In genomic region chr7:139827687-139828086, GRCm38 (mm10) we compare ENCODE assay signal across 15 mouse cellular contexts. TPM values are rescaled to one million over a fixed set of nuclear protein-coding genes. Genes with fewer than 3 reads are reported as not detected.
DNase-seq lines count a peak whose midpoint lies in the region; ATAC-seq and TF ChIP-seq lines count a peak whose summit lies in the region.
"Had no signal": no experiment of that assay in that cellular context is flagged by ENCODE, and none has a peak within 500 bp of the region (broad histone marks: within the 10 kb centered on the region; RNA-seq: fewer than 3 reads in every experiment).

No protein-coding gene starts in this region.

- H3K4me3 ChIP-seq in neural tube, embryonic 15.5 days (replicated peaks) = no peak overlapping the region
- H3K4me3 ChIP-seq in myocyte = no peak overlapping the region
- H3K4me3 ChIP-seq: forebrain, embryonic 15.5 days; heart, embryonic 10.5 days; stomach, embryonic 15.5 days had no signal

- no peak for ATAC-seq in neural tube, embryonic 15.5 days (ENCODE audit: low FRiP score)
- ATAC-seq: forebrain, embryonic 15.5 days had no signal

- H3K9ac ChIP-seq in neural tube, embryonic 15.5 days (replicated peaks) = no peak overlapping the region
- H3K9ac ChIP-seq: forebrain, embryonic 15.5 days; stomach, embryonic 15.5 days had no signal

- H3K4me2 ChIP-seq in neural tube, embryonic 15.5 days = no peak overlapping the region
- no peak overlapping the region for H3K4me2 ChIP-seq in myocyte (ENCODE audit: low read depth)
- H3K4me2 ChIP-seq: forebrain, embryonic 15.5 days; stomach, embryonic 15.5 days had no signal

- no peak overlapping the region for H3K27ac ChIP-seq in neural tube, embryonic 15.5 days (replicated peaks)
- H3K27ac ChIP-seq: forebrain, embryonic 15.5 days; heart, embryonic 10.5 days; stomach, embryonic 15.5 days had no signal

- H3K27me3 ChIP-seq in neural tube, embryonic 15.5 days (replicated peaks) = no peaks in the 10 kb centered on the region
- no peaks in the 10 kb centered on the region for H3K27me3 ChIP-seq in myocyte (ENCODE audit: control insufficient read depth, insufficient read depth, insufficient read length)

- 14% methylated on average over 9 of the region's 9 CpGs for WGBS in neural tube, embryonic 15.5 days

- intact Hi-C loops in heart, postnatal 14 days (cut with DNase I) = no loop called here
- intact Hi-C loops in heart, postnatal 25 days (cut with DNase I) = no loop called here
- intact Hi-C loops in gastrocnemius, postnatal 36 days (cut with DNase I) = no loop called here

- no peaks in the 10 kb centered on the region for H3K36me3 ChIP-seq in neural tube, embryonic 15.5 days
- H3K36me3 ChIP-seq in myocyte (ENCODE audit: control insufficient read depth, insufficient read depth) = no peaks in the 10 kb centered on the region
- H3K36me3 ChIP-seq: forebrain, embryonic 15.5 days; heart, embryonic 10.5 days; stomach, embryonic 15.5 days had no signal

- 0 out of 2 replicates have a peak, but pooled peaks cover 4% of the 10 kb centered on the region for H3K4me1 ChIP-seq in neural tube, embryonic 15.5 days
- H3K4me1 ChIP-seq: forebrain, embryonic 15.5 days; stomach, embryonic 15.5 days had no signal

- TF ChIP-seq POLR2A in myocyte (IDR thresholded peaks at IDR 0.05; ENCODE audit: insufficient read length, low read depth) = no peak

- no peaks in the 10 kb centered on the region for H3K9me3 ChIP-seq in neural tube, embryonic 15.5 days (replicated peaks)
- H3K9me3 ChIP-seq: forebrain, embryonic 15.5 days; heart, embryonic 10.5 days; stomach, embryonic 15.5 days had no signal

- no peaks in the 10 kb centered on the region for H3K79me2 ChIP-seq in myocyte (ENCODE audit: control insufficient read depth, insufficient read depth)

- no peak overlapping the region for H3ac ChIP-seq in myocyte (ENCODE audit: control insufficient read depth, insufficient read length)

- peak; percentile 20 to 34 for DNase-seq in heart, postnatal 14 days
- DNase-seq in heart, postnatal 25 days (ENCODE audit: low spot score) = no peak
- peak; percentile 28 for DNase-seq in neural tube, embryonic 10.5 days (ENCODE audit: extremely low spot score, low spot score)
- DNase-seq in ZHBTc4 (ENCODE audit: low read depth, low spot score) = peak; percentile 66
- DNase-seq in gastrocnemius, adult 8-10 months (ENCODE audit: low spot score in 2 of 2) = no peak
- DNase-seq in gastrocnemius, postnatal 36 days = no peak
- DNase-seq: kidney, adult 11 months; lung, adult 2 months; right cerebral cortex, adult 18-20 months had no signal

TF ChIP-seq in myocyte, 11 proteins besides CTCF, POLR2A, EP300 and RAD21:
- TF ChIP-seq REST (IDR thresholded peaks at IDR 0.05; ENCODE audit: insufficient read depth, insufficient read length) (peak; percentile 49), CEBPB (IDR thresholded peaks at IDR 0.05; ENCODE audit: insufficient read depth, poor library complexity, severe bottlenecking) (no peak)

RNA-seq across cellular contexts. Expression of gene Adgra1, which starts 6.3 kb away (rescaled TPM):
- not detected for total RNA-seq in heart, postnatal 14 days (2021)
- total RNA-seq in heart, postnatal 25 days (2021) = under 1 TPM in 1 of 2 experiments, not detected in 1; 0.28 TPM
- polyA plus RNA-seq in neural tube, embryonic 15.5 days (2015; fragmentation: Nextera tagmentation; extraction: Ambion mirVana) = 31.1 and 34.1 TPM in 2 replicates
- 0.14 TPM for polyA plus RNA-seq in myocyte (2012; fragmentation: generic; extraction: Trizol)
- not detected for total RNA-seq in gastrocnemius, adult 8-10 months (2022)
- under 1 TPM in 1 of 2 experiments, not detected in 1; 0.07 TPM for total RNA-seq in gastrocnemius, postnatal 36 days (2021)
- total RNA-seq: common myeloid progenitor, adult 5-6 weeks had no signal

Comparison
In these comparisons a context has a peak if more than half of its experiments do, and no peak if none do; other contexts are left out.
1. DNase-seq: peak in heart, postnatal 14 days (2 of 2), neural tube, embryonic 10.5 days (single experiment) and ZHBTc4 (single experiment); none in heart, postnatal 25 days (single experiment), gastrocnemius, adult 8-10 months (0 of 2) and gastrocnemius, postnatal 36 days (0 of 2).